Mouse (Mus musculus): ENCODE measurements around the gene Frmd4b. TPM values are rescaled to one million over a fixed set of nuclear protein-coding genes. Genes with fewer than 3 reads are reported as not detected.

Frmd4b gene
- polyA plus RNA-seq, 1 experiment: 6.8 TPM

GRCm38 (mm10) chr6:97551884-97552283 lies 65.5 kb downstream of the Frmd4b start:
- Histone ChIP-seq H3K36me3 (ENCODE audit: control insufficient read depth, insufficient read depth, low read length) (no peaks in the 10 kb centered on the region), H3K27me3 (ENCODE audit: control insufficient read depth, insufficient read depth, low read length) (no peaks in the 10 kb centered on the region), H3K4me3 (ENCODE audit: control insufficient read depth, low read depth, low read length) (no peak overlapping the region), H3K27ac (ENCODE audit: control insufficient read depth, insufficient read depth, low read depth, low read length) (no peak overlapping the region), H3K4me1 (ENCODE audit: control insufficient read depth, insufficient read depth, low read length) (no peaks in the 10 kb centered on the region)
- no peak for TF ChIP-seq POLR2A (IDR thresholded peaks at IDR 0.05; ENCODE audit: control insufficient read depth, low read depth, low read length)
- no peak for TF ChIP-seq CTCF (IDR thresholded peaks at IDR 0.05; ENCODE audit: control insufficient read depth, insufficient read depth, insufficient replicate concordance, low read depth, low read length)

GRCm38 (mm10) chr6:97551161-97551560 lies 66.2 kb downstream of the Frmd4b start:
- H3K4me1 ChIP-seq (ENCODE audit: control insufficient read depth, insufficient read depth, low read length): no peaks in the 10 kb centered on the region
- no peak for TF ChIP-seq CTCF (IDR thresholded peaks at IDR 0.05; ENCODE audit: control insufficient read depth, insufficient read depth, insufficient replicate concordance, low read depth, low read length)
- TF ChIP-seq POLR2A (IDR thresholded peaks at IDR 0.05; ENCODE audit: control insufficient read depth, low read depth, low read length): no peak
- no peaks in the 10 kb centered on the region for H3K27me3 ChIP-seq (ENCODE audit: control insufficient read depth, insufficient read depth, low read length)
- H3K36me3 ChIP-seq (ENCODE audit: control insufficient read depth, insufficient read depth, low read length): no peaks in the 10 kb centered on the region
- H3K4me3 ChIP-seq (ENCODE audit: control insufficient read depth, low read depth, low read length): no peak overlapping the region
- no peak overlapping the region for H3K27ac ChIP-seq (ENCODE audit: control insufficient read depth, insufficient read depth, low read depth, low read length)

GRCm38 (mm10) chr6:97540458-97540857 lies 76.9 kb downstream of the Frmd4b start:
- no peak for TF ChIP-seq POLR2A (IDR thresholded peaks at IDR 0.05; ENCODE audit: control insufficient read depth, low read depth, low read length)
- TF ChIP-seq CTCF (IDR thresholded peaks at IDR 0.05; ENCODE audit: control insufficient read depth, insufficient read depth, insufficient replicate concordance, low read depth, low read length): no peak
- H3K36me3 ChIP-seq (ENCODE audit: control insufficient read depth, insufficient read depth, low read length): no peaks in the 10 kb centered on the region
- no peak overlapping the region for H3K4me3 ChIP-seq (ENCODE audit: control insufficient read depth, low read depth, low read length)
- no peaks in the 10 kb centered on the region for H3K27me3 ChIP-seq (ENCODE audit: control insufficient read depth, insufficient read depth, low read length)
- no peak overlapping the region for H3K27ac ChIP-seq (ENCODE audit: control insufficient read depth, insufficient read depth, low read depth, low read length)
- no peaks in the 10 kb centered on the region for H3K4me1 ChIP-seq (ENCODE audit: control insufficient read depth, insufficient read depth, low read length)

- no peak for TF ChIP-seq POLR2A (IDR thresholded peaks at IDR 0.05; ENCODE audit: control insufficient read depth, low read depth, low read length)
- no peak for TF ChIP-seq CTCF (IDR thresholded peaks at IDR 0.05; ENCODE audit: control insufficient read depth, insufficient read depth, insufficient replicate concordance, low read depth, low read length)
- Histone ChIP-seq H3K36me3 (ENCODE audit: control insufficient read depth, insufficient read depth, low read length) (no peaks in the 10 kb centered on the region), H3K4me3 (ENCODE audit: control insufficient read depth, low read depth, low read length) (no peak overlapping the region), H3K4me1 (ENCODE audit: control insufficient read depth, insufficient read depth, low read length) (no peaks in the 10 kb centered on the region), H3K27ac (ENCODE audit: control insufficient read depth, insufficient read depth, low read depth, low read length) (no peak overlapping the region), H3K27me3 (ENCODE audit: control insufficient read depth, insufficient read depth, low read length) (no peaks in the 10 kb centered on the region)
These were observed 81.4 kb downstream of the Frmd4b start for GRCm38 (mm10) chr6:97535763-97536445.

- Histone ChIP-seq H3K27ac (ENCODE audit: control insufficient read depth, insufficient read depth, low read depth, low read length) (no peak overlapping the region), H3K27me3 (ENCODE audit: control insufficient read depth, insufficient read depth, low read length) (no peaks in the 10 kb centered on the region)
- TF ChIP-seq POLR2A (IDR thresholded peaks at IDR 0.05; ENCODE audit: control insufficient read depth, low read depth, low read length): no peak
- no peak for TF ChIP-seq CTCF (IDR thresholded peaks at IDR 0.05; ENCODE audit: control insufficient read depth, insufficient read depth, insufficient replicate concordance, low read depth, low read length)
These were observed 86.3 kb downstream of the Frmd4b start for GRCm38 (mm10) chr6:97531043-97531442.

GRCm38 (mm10) chr6:97528961-97529680 lies 88.2 kb downstream of the Frmd4b start:
- H3K4me1 ChIP-seq (ENCODE audit: control insufficient read depth, insufficient read depth, low read length): no peaks in the 10 kb centered on the region
- H3K27me3 ChIP-seq (ENCODE audit: control insufficient read depth, insufficient read depth, low read length): no peaks in the 10 kb centered on the region
- no peak overlapping the region for H3K4me3 ChIP-seq (ENCODE audit: control insufficient read depth, low read depth, low read length)
- no peak for TF ChIP-seq CTCF (IDR thresholded peaks at IDR 0.05; ENCODE audit: control insufficient read depth, insufficient read depth, insufficient replicate concordance, low read depth, low read length)
- TF ChIP-seq POLR2A (IDR thresholded peaks at IDR 0.05; ENCODE audit: control insufficient read depth, low read depth, low read length): no peak
- no peak overlapping the region for H3K27ac ChIP-seq (ENCODE audit: control insufficient read depth, insufficient read depth, low read depth, low read length)
- H3K36me3 ChIP-seq (ENCODE audit: control insufficient read depth, insufficient read depth, low read length): no peaks in the 10 kb centered on the region

More at GRCm38 (mm10) chr6:97531043-97531442, 86.3 kb downstream of the Frmd4b start:
- Histone ChIP-seq H3K4me1 (ENCODE audit: control insufficient read depth, insufficient read depth, low read length) (no peaks in the 10 kb centered on the region), H3K4me3 (ENCODE audit: control insufficient read depth, low read depth, low read length) (no peak overlapping the region), H3K36me3 (ENCODE audit: control insufficient read depth, insufficient read depth, low read length) (no peaks in the 10 kb centered on the region)

GRCm38 (mm10) chr6:97526092-97526491 lies 91.2 kb downstream of the Frmd4b start:
- Histone ChIP-seq H3K4me1 (ENCODE audit: control insufficient read depth, insufficient read depth, low read length) (no peaks in the 10 kb centered on the region), H3K27ac (ENCODE audit: control insufficient read depth, insufficient read depth, low read depth, low read length) (no peak overlapping the region), H3K4me3 (ENCODE audit: control insufficient read depth, low read depth, low read length) (no peak overlapping the region), H3K36me3 (ENCODE audit: control insufficient read depth, insufficient read depth, low read length) (no peaks in the 10 kb centered on the region), H3K27me3 (ENCODE audit: control insufficient read depth, insufficient read depth, low read length) (no peaks in the 10 kb centered on the region)
- TF ChIP-seq CTCF (IDR thresholded peaks at IDR 0.05; ENCODE audit: control insufficient read depth, insufficient read depth, insufficient replicate concordance, low read depth, low read length): peak; percentile 76; the same call in 1 of the 2 replicates
- TF ChIP-seq POLR2A (IDR thresholded peaks at IDR 0.05; ENCODE audit: control insufficient read depth, low read depth, low read length): no peak
